Mouse (Mus musculus): Measurements from ENCODE around the gene Hecw1. TPM values are rescaled to one million over a fixed set of nuclear protein-coding genes. Genes with fewer than 3 reads are reported as not detected.

Gene Hecw1
- polyA plus RNA-seq, 1 experiment from 2014 or later = 17.4 TPM

DNA sequence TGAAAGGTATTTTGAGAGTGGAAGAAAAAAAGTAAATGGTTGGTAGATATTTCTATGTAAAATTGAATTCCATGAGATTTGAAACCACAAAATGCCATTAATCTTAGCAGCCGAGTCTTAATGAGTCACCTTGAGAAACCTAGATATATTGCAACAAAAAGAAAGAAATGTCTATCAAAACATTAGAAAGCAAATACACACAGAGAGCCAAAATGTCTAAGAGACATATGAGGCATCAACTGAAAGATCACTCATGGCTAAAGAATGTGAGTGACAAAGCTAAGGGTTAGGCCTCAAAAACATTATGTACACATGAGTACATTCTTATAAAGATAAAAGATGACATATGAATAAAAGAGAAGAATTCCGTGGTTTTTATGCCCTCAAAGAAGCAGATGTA, 26.1 kb downstream of the Hecw1 start:
- H3K4me3 ChIP-seq (replicated peaks) = no peak overlapping the region
- H3K9me3 ChIP-seq = no peaks in the 10 kb centered on the region
- no peak overlapping the region for H3K27ac ChIP-seq
- no peaks in the 10 kb centered on the region for H3K27me3 ChIP-seq
- H3K9ac ChIP-seq = no peak overlapping the region
- WGBS = 75% methylated on average over 2 of the region's 2 CpGs
- 0 out of 2 replicates have a peak, but pooled peaks cover 3% of the 10 kb centered on the region for H3K4me1 ChIP-seq
- no peaks in the 10 kb centered on the region for H3K36me3 ChIP-seq (replicated peaks)
- H3K4me2 ChIP-seq = no peak overlapping the region
- ATAC-seq (ENCODE audit: low FRiP score) = no peak

DNA sequence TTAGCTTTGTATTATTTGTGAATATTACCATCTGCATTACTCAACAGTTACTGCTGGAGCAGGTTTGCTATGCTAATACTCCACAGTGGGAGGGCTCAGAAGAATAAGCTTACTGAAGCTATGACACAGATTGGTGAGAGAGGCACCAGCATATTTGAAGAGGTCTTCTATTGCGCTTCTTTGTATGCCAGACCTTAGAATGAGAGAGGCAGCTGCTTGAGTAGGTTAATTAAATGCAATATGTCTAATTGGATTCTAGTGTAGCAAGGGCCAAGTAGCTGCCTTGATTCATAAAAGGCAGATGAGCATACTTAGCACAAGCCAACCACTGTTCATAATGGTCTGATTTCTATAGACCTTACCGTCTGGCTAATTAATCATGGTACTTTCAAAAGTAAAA, 35.2 kb downstream of the Hecw1 start:
- Histone ChIP-seq H3K4me3 (replicated peaks) (no peak overlapping the region), H3K27ac (no peak overlapping the region), H3K4me1 (no peaks in the 10 kb centered on the region), H3K4me2 (no peak overlapping the region), H3K9ac (no peak overlapping the region), H3K36me3 (replicated peaks) (no peaks in the 10 kb centered on the region), H3K9me3 (no peaks in the 10 kb centered on the region), H3K27me3 (no peaks in the 10 kb centered on the region)
- 57% methylated on average over 2 of the region's 2 CpGs for WGBS
- ATAC-seq (ENCODE audit: low FRiP score) = peak; percentile 39; the same call in 1 of the 2 replicates

DNA sequence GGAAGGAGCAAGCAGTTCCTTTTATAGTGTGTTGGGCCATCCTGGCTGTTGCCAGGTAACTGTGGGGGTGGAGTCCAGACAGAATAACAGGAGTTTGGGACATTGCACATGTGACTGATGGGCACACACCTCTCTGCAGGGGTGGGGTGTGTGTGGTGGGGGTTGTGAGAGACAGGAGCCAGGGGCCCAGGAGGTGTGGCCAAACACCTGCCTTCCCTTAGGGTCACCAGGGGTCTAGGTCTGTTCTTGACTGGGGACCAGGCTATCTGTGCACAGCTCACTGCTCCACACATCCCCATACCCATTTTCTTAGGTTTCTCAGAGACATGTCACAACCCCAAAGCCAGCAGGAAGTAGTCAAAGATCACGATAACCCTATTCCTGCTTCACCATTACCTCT, 51.9 kb downstream of the Hecw1 start:
- H3K27ac ChIP-seq = no peak overlapping the region
- H3K36me3 ChIP-seq (replicated peaks) = no peaks in the 10 kb centered on the region
- no peaks in the 10 kb centered on the region for H3K4me1 ChIP-seq
- WGBS = 83% methylated on average over 1 of the region's 1 CpGs
- no peaks in the 10 kb centered on the region for H3K9me3 ChIP-seq
- no peaks in the 10 kb centered on the region for H3K27me3 ChIP-seq
- no peak overlapping the region for H3K4me3 ChIP-seq (replicated peaks)
- H3K4me2 ChIP-seq = no peak overlapping the region
- ATAC-seq (ENCODE audit: low FRiP score) = 0 out of 2 replicates have a peak, but pooled peaks have one; percentile 53
- H3K9ac ChIP-seq = no peak overlapping the region

DNA sequence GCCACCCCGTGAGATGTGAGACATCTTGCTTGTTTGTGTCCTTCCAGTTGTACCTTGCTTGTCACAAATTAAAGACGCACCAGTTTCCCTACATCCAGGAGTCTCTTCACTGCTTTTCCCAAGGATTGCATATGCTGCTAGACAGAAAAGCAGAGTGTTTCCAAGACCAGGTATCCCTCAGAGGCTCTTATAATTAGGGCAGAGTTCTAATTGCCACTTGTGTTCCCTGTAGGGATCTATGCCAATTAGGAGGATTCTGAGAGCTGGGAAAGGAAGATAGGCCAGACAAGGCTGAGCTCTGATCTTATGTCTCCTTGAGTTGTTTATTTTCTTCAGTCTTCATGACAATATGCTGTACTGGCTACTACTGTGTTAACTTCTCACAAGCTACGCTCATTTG, 55.5 kb downstream of the Hecw1 start:
- H3K27me3 ChIP-seq = no peaks in the 10 kb centered on the region
- no peak overlapping the region for H3K27ac ChIP-seq
- ATAC-seq (ENCODE audit: low FRiP score) = no peak
- no peak overlapping the region for H3K9ac ChIP-seq
- H3K36me3 ChIP-seq (replicated peaks) = no peaks in the 10 kb centered on the region
- H3K4me1 ChIP-seq = no peaks in the 10 kb centered on the region
- 78% methylated on average over 3 of the region's 3 CpGs for WGBS
- no peak overlapping the region for H3K4me2 ChIP-seq
- H3K9me3 ChIP-seq = no peaks in the 10 kb centered on the region
- no peak overlapping the region for H3K4me3 ChIP-seq (replicated peaks)

DNA sequence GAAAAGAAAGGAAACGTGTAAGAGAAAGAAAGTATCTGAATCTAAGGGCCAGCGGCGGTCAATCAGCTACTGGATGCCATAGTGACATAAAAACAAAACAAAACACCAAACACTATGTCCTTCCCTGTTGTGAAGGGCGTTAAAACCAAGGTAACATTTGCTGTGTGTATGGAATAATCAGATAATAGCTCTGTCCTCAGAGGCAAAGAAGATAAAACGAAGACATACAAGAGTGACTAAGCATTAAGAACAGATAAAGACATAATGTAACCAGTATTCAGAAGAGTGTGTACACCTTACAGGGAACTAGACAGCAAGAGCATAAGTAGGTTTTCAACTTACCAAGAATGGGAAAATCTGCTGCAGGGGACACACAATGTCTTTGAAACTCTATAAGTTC, 62.0 kb downstream of the Hecw1 start:
- H3K27me3 ChIP-seq = no peaks in the 10 kb centered on the region
- H3K36me3 ChIP-seq (replicated peaks) = no peaks in the 10 kb centered on the region
- H3K27ac ChIP-seq = no peak overlapping the region
- H3K9ac ChIP-seq = no peak overlapping the region
- H3K4me2 ChIP-seq = no peak overlapping the region
- no peak for ATAC-seq (ENCODE audit: low FRiP score)
- H3K4me3 ChIP-seq (replicated peaks) = no peak overlapping the region
- H3K4me1 ChIP-seq = no peaks in the 10 kb centered on the region
- no peaks in the 10 kb centered on the region for H3K9me3 ChIP-seq
- WGBS = 83% methylated on average over 5 of the region's 5 CpGs

DNA sequence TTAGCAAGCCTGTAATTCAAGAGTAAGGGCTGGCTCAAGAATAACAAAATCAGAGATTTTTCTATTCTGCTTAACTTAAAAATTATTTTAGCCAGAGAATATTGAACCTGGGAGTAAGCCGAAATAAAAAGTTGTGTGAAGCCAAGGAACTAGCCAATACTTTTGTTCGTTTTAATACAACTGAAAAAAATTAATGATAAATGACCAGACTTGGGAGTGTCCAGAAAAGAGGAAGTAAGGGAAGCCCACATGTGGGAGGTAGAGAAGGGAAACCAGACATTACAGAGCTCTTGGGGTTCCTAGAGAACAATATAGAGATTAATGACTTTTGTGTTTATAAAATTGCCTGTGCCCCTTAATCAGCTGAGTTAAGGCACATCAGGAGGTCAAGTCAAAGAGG, 66.0 kb downstream of the Hecw1 start:
- no peak overlapping the region for H3K4me3 ChIP-seq (replicated peaks)
- no peaks in the 10 kb centered on the region for H3K4me1 ChIP-seq
- H3K36me3 ChIP-seq (replicated peaks) = no peaks in the 10 kb centered on the region
- no peak overlapping the region for H3K9ac ChIP-seq
- H3K9me3 ChIP-seq = no peaks in the 10 kb centered on the region
- WGBS = 84% methylated on average over 2 of the region's 2 CpGs
- H3K27me3 ChIP-seq = no peaks in the 10 kb centered on the region
- no peak overlapping the region for H3K27ac ChIP-seq
- no peak overlapping the region for H3K4me2 ChIP-seq
- ATAC-seq (ENCODE audit: low FRiP score) = no peak

DNA sequence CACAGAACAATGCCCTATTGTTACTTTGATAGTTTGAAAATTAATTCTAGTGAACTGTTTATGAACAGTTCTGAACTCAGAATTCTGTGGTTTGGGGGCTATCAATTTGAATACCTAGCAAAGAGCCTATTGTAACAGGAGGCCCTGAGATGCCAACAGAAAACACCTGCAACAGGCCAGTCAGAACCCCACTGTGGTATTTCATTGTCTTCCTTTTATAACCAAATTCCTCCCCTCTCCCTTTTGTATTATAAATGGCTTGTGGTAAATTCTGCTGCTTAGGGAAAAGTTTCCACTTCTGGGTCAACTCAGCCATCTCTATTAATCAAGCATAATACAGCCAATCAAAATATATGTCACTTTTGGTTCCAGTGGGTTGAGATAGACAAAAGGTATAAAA, 83.5 kb downstream of the Hecw1 start:
- no peak for ATAC-seq (ENCODE audit: low FRiP score)
- Histone ChIP-seq H3K27ac (no peak overlapping the region), H3K9me3 (no peaks in the 10 kb centered on the region), H3K4me1 (no peaks in the 10 kb centered on the region), H3K9ac (no peak overlapping the region), H3K4me3 (replicated peaks) (no peak overlapping the region), H3K4me2 (no peak overlapping the region), H3K36me3 (replicated peaks) (no peaks in the 10 kb centered on the region), H3K27me3 (no peaks in the 10 kb centered on the region)

DNA sequence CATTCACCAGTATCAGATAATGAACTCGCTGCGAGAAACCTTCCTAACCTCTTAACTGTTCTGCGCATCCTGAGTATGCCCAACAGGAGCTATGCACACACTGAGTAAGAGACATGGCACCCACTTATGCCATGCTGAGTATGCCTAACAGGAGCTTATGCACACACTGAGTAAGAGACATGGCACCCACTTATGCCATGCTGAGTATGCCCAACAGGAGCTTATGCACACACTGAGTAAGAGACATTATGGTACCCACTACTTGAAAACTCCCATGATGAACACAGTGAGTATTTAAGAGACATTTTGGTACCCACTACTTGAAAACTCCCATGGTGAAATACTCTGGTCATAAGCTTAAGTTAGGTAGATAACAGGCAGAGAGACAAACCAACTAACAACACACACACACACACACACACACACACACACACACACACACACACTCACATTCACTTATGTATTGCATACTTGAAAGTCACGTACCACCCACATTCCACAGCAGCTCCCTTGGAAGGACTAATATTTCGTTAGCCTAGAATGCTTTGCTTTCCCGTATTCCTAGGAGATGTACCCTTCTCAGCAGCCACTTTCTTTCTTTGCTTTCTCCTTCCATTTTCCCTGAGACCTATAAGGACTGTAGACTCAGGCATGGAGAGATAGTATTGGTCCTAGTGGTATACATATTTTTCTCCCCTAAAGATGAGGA, 94.0 kb downstream of the Hecw1 start:
- WGBS = 90% methylated on average over 6 of the region's 6 CpGs
- no peak for ATAC-seq (ENCODE audit: low FRiP score)
- Histone ChIP-seq H3K4me1 (no peaks in the 10 kb centered on the region), H3K27ac (no peak overlapping the region), H3K27me3 (no peaks in the 10 kb centered on the region), H3K9me3 (no peaks in the 10 kb centered on the region), H3K4me3 (replicated peaks) (no peak overlapping the region), H3K9ac (no peak overlapping the region), H3K4me2 (no peak overlapping the region), H3K36me3 (replicated peaks) (no peaks in the 10 kb centered on the region)

DNA sequence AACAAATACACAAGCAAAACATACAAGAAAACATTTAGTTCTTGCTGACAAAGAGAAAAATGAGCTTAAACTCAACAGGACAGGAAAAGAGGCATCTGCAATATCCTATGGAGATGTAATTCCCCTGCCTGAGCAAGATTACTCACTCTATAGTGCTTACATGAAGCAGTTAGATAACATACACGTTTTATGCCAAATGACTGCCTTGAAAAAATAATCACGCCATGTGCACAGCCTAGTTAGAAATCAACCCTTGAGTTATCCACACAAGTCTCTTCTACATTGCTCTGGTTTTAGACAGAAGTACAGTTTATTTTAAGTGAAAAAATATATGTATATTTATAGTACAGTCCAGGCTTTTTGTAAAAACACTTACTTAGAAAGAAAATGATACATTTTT, 98.2 kb downstream of the Hecw1 start:
- Histone ChIP-seq H3K27ac (no peak overlapping the region), H3K27me3 (no peaks in the 10 kb centered on the region), H3K9ac (no peak overlapping the region), H3K4me3 (replicated peaks) (no peak overlapping the region), H3K4me1 (no peaks in the 10 kb centered on the region), H3K4me2 (no peak overlapping the region), H3K36me3 (replicated peaks) (no peaks in the 10 kb centered on the region), H3K9me3 (no peaks in the 10 kb centered on the region)
- WGBS = 78% methylated on average over 2 of the region's 2 CpGs
- ATAC-seq (ENCODE audit: low FRiP score) = no peak

DNA sequence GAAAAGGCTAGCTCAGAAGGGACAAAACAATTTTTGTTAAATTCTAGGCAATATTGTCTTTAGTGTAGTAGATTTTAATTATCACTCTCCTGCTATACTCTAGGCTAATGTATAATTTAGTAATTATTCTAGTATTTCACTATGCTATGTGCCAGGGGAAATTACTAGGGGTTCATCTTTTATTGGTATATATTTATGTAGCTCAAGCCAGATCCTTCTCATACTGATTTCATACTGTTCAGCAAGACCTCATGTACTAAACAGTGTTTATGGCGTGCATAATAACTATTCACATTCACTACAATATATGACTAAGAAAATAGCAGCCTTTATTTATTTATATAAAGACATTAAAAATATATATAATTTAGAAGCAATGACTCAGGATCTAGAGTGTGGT, 109.6 kb downstream of the Hecw1 start:
- Histone ChIP-seq H3K27ac (no peak overlapping the region), H3K9me3 (no peaks in the 10 kb centered on the region), H3K36me3 (replicated peaks) (no peaks in the 10 kb centered on the region), H3K27me3 (no peaks in the 10 kb centered on the region), H3K9ac (no peak overlapping the region), H3K4me3 (replicated peaks) (no peak overlapping the region), H3K4me1 (no peaks in the 10 kb centered on the region), H3K4me2 (no peak overlapping the region)
- no peak for ATAC-seq (ENCODE audit: low FRiP score)
- 69% methylated on average over 1 of the region's 1 CpGs for WGBS

DNA sequence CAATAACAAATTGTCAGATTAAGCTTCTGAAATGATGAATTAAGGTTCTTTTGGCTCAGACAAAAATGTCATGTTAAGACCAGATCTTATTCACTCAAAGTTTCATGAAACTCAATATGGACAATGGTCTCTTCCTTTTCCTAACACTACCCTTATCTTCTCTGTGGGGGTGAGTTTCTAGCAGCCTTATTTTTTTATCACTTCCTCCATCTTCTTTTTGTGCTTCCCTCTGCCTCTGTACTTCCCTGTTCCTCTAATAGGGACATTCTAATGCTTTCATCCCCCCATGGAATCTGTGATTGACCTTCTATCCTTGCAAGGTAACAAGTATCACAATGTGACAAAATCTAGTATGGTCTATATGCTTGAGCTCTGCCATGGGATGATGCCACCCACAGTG, 148.6 kb downstream of the Hecw1 start:
- Histone ChIP-seq H3K27me3 (no peaks in the 10 kb centered on the region), H3K4me1 (no peaks in the 10 kb centered on the region), H3K9me3 (no peaks in the 10 kb centered on the region), H3K4me2 (no peak overlapping the region), H3K27ac (no peak overlapping the region), H3K36me3 (replicated peaks) (no peaks in the 10 kb centered on the region), H3K9ac (no peak overlapping the region), H3K4me3 (replicated peaks) (no peak overlapping the region)
- ATAC-seq (ENCODE audit: low FRiP score) = no peak

DNA sequence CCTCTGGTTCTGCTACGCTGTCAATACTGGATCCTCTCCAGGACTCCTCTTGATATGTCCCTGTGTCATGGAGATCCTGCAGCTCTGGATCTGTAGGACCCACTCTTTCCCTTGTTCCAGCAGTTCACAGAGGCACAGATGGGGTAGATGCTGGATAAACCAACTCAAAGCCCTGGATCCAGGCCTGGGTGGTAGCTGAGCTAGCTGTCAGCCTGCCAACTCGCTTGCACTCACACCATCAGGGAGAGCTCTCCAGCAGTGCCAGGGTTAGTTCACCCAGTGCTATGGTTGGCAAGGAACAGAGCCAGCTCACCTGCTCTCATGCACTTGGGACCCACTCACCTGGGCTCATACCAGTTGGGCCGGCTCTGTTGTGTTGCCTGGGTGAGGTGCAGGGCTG, 157.5 kb downstream of the Hecw1 start:
- no peak for ATAC-seq (ENCODE audit: low FRiP score)
- H3K27me3 ChIP-seq = no peaks in the 10 kb centered on the region
- H3K27ac ChIP-seq = no peak overlapping the region
- H3K4me1 ChIP-seq = no peaks in the 10 kb centered on the region
- no peaks in the 10 kb centered on the region for H3K9me3 ChIP-seq
- H3K4me3 ChIP-seq (replicated peaks) = no peak overlapping the region
- WGBS = 84% methylated on average over 3 of the region's 3 CpGs
- no peak overlapping the region for H3K9ac ChIP-seq
- H3K4me2 ChIP-seq = no peak overlapping the region
- no peaks in the 10 kb centered on the region for H3K36me3 ChIP-seq (replicated peaks)

DNA sequence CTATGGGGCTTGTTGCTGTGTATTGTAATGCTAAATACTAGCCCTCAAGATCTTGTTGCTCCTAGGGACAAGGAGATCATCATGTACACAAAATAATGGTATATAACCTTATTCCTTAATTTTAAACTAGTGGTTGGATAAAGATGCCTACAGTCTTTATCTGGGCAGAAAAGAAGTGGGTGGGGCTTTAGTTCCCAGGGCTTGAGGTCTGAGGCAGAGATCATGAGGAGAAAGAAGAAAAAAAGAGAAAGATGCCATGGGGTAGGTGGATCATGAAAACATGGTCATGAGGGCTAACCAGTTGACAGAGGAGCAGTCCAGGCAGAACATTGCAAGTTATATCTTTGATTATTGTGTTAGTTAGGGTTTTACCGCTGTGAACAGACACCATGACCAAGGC, 195.8 kb downstream of the Hecw1 start:
- Histone ChIP-seq H3K4me1 (no peaks in the 10 kb centered on the region), H3K9ac (no peak overlapping the region), H3K4me3 (replicated peaks) (no peak overlapping the region), H3K27ac (no peak overlapping the region), H3K27me3 (no peaks in the 10 kb centered on the region), H3K4me2 (no peak overlapping the region), H3K9me3 (no peaks in the 10 kb centered on the region), H3K36me3 (replicated peaks) (no peaks in the 10 kb centered on the region)
- no peak for ATAC-seq (ENCODE audit: low FRiP score)
- WGBS = 84% methylated on average over 1 of the region's 1 CpGs
